Mouse (Mus musculus) hindbrain, embryonic 15.5 days (tissue): ENCODE results near the gene Ppbp. TPM values are rescaled to one million over a fixed set of nuclear protein-coding genes. Genes with fewer than 3 reads are reported as not detected.

Experiments
- ATAC-seq: fragments of 200-750 bp; cut with Nextera tagmentation; 2 replicates; pipeline ENCODE4 v1.8.0; 2017; ENCODE audit warnings: low read depth, moderate number of reproducible peaks, moderate TSS enrichment; ENCODE audit not compliant: low FRiP score
- H3K27ac ChIP-seq: fragments of 300-500 bp; sonication (generic); replicated peaks from 2 replicates; pipeline ENCODE4 v1.5.1; 2015; ENCODE audit warnings: mild to moderate bottlenecking, inconsistent platforms
- H3K27me3 ChIP-seq: fragments of 300-500 bp; sonication (generic); 2 replicates; pipeline ENCODE4 v1.6.1; 2015; ENCODE audit warnings: control low read depth, inconsistent platforms
- H3K36me3 ChIP-seq: fragments of 300-500 bp; sonication (generic); 2 replicates; pipeline ENCODE4 v1.6.1; 2015; ENCODE audit warnings: control low read depth, inconsistent platforms
- H3K4me1 ChIP-seq: fragments of 300-500 bp; sonication (generic); replicated peaks from 2 replicates; pipeline ENCODE4 v1.6.1; 2015; ENCODE audit warnings: control low read depth, inconsistent platforms
- H3K4me2 ChIP-seq: fragments of 300-500 bp; sonication (generic); 2 replicates; pipeline ENCODE4 v1.6.1; 2015; ENCODE audit warnings: moderate library complexity, mild to moderate bottlenecking, inconsistent platforms
- H3K4me3 ChIP-seq: fragments of 300-500 bp; sonication (generic); 2 replicates; pipeline ENCODE4 v1.5.1; 2015; ENCODE audit warnings: mild to moderate bottlenecking, inconsistent platforms
- H3K9ac ChIP-seq: fragments of 300-500 bp; sonication (generic); 2 replicates; pipeline ENCODE4 v1.6.1; 2015; ENCODE audit warnings: inconsistent platforms
- H3K9me3 ChIP-seq: fragments of 300-500 bp; sonication (generic); 2 replicates; pipeline ENCODE4 v1.6.1; 2016; ENCODE audit warnings: control low read depth, inconsistent platforms
- WGBS: fragments of 180-500 bp; shearing (Covaris S2); methylation state at CpG from one replicate; pipeline ENCODE4 v1.1.7; 2015; 5-methylcytosine and 5-hydroxymethylcytosine counted together
- polyA plus RNA-seq: library from polyadenylated mRNA; unstranded; fragments of >200 nt; fragmentation: Nextera tagmentation; extraction: Ambion mirVana; gene quantifications from 2 replicates; pipeline ENCODE4 v1.2.1, GENCODE M21; 2015

The Ppbp gene
- 1.4 and 1.9 TPM in 2 replicates for polyA plus RNA-seq

- 68% methylated on average over 3 of the region's 3 CpGs for WGBS
- no peaks in the 10 kb centered on the region for H3K4me1 ChIP-seq
- no peak within 1 kb of the TSS for H3K4me2 ChIP-seq
These were observed at the start of gene Ppbp for GRCm38 (mm10) chr5:90768218-90768617. Ppbp (plus strand) TSS chr5:90768518.

GRCm38 (mm10) chr5:90722656-90723055 lies 45.7 kb upstream of the Ppbp start:
- Histone ChIP-seq H3K36me3 (no peaks in the 10 kb centered on the region), H3K4me1 (no peaks in the 10 kb centered on the region), H3K4me3 (no peak overlapping the region), H3K27me3 (no peaks in the 10 kb centered on the region), H3K9ac (no peak overlapping the region), H3K4me2 (no peak overlapping the region), H3K27ac (no peak overlapping the region), H3K9me3 (no peaks in the 10 kb centered on the region)
- no peak for ATAC-seq
- 91% methylated on average over 3 of the region's 3 CpGs for WGBS

More at GRCm38 (mm10) chr5:90768218-90768617, at the start of gene Ppbp:
- no peak for ATAC-seq
- no peaks in the 10 kb centered on the region for H3K27me3 ChIP-seq
- no peak within 1 kb of the TSS for H3K4me3 ChIP-seq
- no peak within 1 kb of the TSS for H3K27ac ChIP-seq
- H3K9ac ChIP-seq = no peak within 1 kb of the TSS
- H3K9me3 ChIP-seq = no peaks in the 10 kb centered on the region
- H3K36me3 ChIP-seq = no peaks in the 10 kb centered on the region

GRCm38 (mm10) chr5:90728254-90728653 lies 40.1 kb upstream of the Ppbp start:
- Histone ChIP-seq H3K36me3 (no peaks in the 10 kb centered on the region), H3K27ac (no peak overlapping the region), H3K4me3 (no peak overlapping the region), H3K27me3 (no peaks in the 10 kb centered on the region), H3K4me2 (no peak overlapping the region), H3K9ac (no peak overlapping the region), H3K4me1 (no peaks in the 10 kb centered on the region), H3K9me3 (no peaks in the 10 kb centered on the region)
- ATAC-seq = no peak
- WGBS = 75% methylated on average over 3 of the region's 3 CpGs

- Histone ChIP-seq H3K4me1 (no peaks in the 10 kb centered on the region), H3K4me3 (no peak overlapping the region), H3K27ac (no peak overlapping the region), H3K9me3 (no peaks in the 10 kb centered on the region), H3K36me3 (no peaks in the 10 kb centered on the region), H3K9ac (no peak overlapping the region), H3K4me2 (no peak overlapping the region), H3K27me3 (no peaks in the 10 kb centered on the region)
- no peak for ATAC-seq
- WGBS = 72% methylated on average over 4 of the region's 4 CpGs
These were observed 36.8 kb upstream of the Ppbp start for GRCm38 (mm10) chr5:90731480-90731879.

- no peaks in the 10 kb centered on the region for H3K27me3 ChIP-seq
- no peak overlapping the region for H3K4me2 ChIP-seq
- no peaks in the 10 kb centered on the region for H3K9me3 ChIP-seq
- no peaks in the 10 kb centered on the region for H3K36me3 ChIP-seq
- no peak overlapping the region for H3K27ac ChIP-seq
- no peak overlapping the region for H3K9ac ChIP-seq
- no peak for ATAC-seq
- no peaks in the 10 kb centered on the region for H3K4me1 ChIP-seq
- no peak overlapping the region for H3K4me3 ChIP-seq
- WGBS = 77% methylated on average over 4 of the region's 4 CpGs
These were observed 26.3 kb upstream of the Ppbp start for GRCm38 (mm10) chr5:90742029-90742428.

- H3K27me3 ChIP-seq = peaks cover 5% of the 10 kb centered on the region
- 95% methylated on average over 1 of the region's 1 CpGs for WGBS
- H3K4me1 ChIP-seq = peaks cover 10% of the 10 kb centered on the region
These were observed 14.4 kb upstream of the Ppbp start for GRCm38 (mm10) chr5:90753934-90754333.

GRCm38 (mm10) chr5:90758020-90758605 lies 10.2 kb upstream of the Ppbp start:
- Histone ChIP-seq H3K4me1 (peaks cover 14% of the 10 kb centered on the region), H3K27ac (no peak overlapping the region), H3K27me3 (peaks cover 7% of the 10 kb centered on the region), H3K9me3 (no peaks in the 10 kb centered on the region), H3K36me3 (no peaks in the 10 kb centered on the region), H3K4me2 (0 out of 2 replicates have a peak overlapping the region, but pooled peaks have one; percentile 3), H3K4me3 (no peak overlapping the region), H3K9ac (no peak overlapping the region)
- 44% methylated on average over 5 of the region's 5 CpGs for WGBS
- no peak for ATAC-seq

More at GRCm38 (mm10) chr5:90753934-90754333, 14.4 kb upstream of the Ppbp start:
- Histone ChIP-seq H3K9ac (no peak overlapping the region), H3K4me3 (no peak overlapping the region), H3K9me3 (no peaks in the 10 kb centered on the region), H3K4me2 (no peak overlapping the region), H3K36me3 (no peaks in the 10 kb centered on the region), H3K27ac (no peak overlapping the region)
- ATAC-seq = no peak

GRCm38 (mm10) chr5:90759077-90760065 lies 8.9 kb upstream of the Ppbp start, which contains the start of gene Cxcl5:
Cxcl5 (plus strand) TSS chr5:90759360.
- Histone ChIP-seq H3K9ac (peak within 1 kb of the TSS; percentile 68), H3K27ac (no peak within 1 kb of the TSS), H3K4me3 (peak within 1 kb of the TSS; percentile 54), H3K27me3 (peaks cover 7% of the 10 kb centered on the region), H3K4me2 (peak within 1 kb of the TSS; percentile 83), H3K9me3 (no peaks in the 10 kb centered on the region), H3K4me1 (peaks cover 14% of the 10 kb centered on the region), H3K36me3 (no peaks in the 10 kb centered on the region)
- peak; percentile 87 for ATAC-seq
- 3% methylated on average over 32 of the region's 32 CpGs for WGBS

GRCm38 (mm10) chr5:90760303-90760702 lies 8.0 kb upstream of the Ppbp start:
- H3K4me1 ChIP-seq = peaks cover 14% of the 10 kb centered on the region
- no peaks in the 10 kb centered on the region for H3K9me3 ChIP-seq
- no peaks in the 10 kb centered on the region for H3K36me3 ChIP-seq
- no peak overlapping the region for H3K9ac ChIP-seq
- H3K27ac ChIP-seq = no peak overlapping the region
- no peak overlapping the region for H3K4me2 ChIP-seq
- no peak overlapping the region for H3K4me3 ChIP-seq
- H3K27me3 ChIP-seq = peaks cover 7% of the 10 kb centered on the region
- 46% methylated on average over 4 of the region's 4 CpGs for WGBS
- no peak for ATAC-seq

GRCm38 (mm10) chr5:90760844-90761243 lies 7.5 kb upstream of the Ppbp start:
- Histone ChIP-seq H3K27me3 (peaks cover 7% of the 10 kb centered on the region), H3K9ac (no peak overlapping the region), H3K4me2 (no peak overlapping the region), H3K36me3 (no peaks in the 10 kb centered on the region), H3K4me1 (peaks cover 14% of the 10 kb centered on the region), H3K27ac (no peak overlapping the region), H3K4me3 (no peak overlapping the region), H3K9me3 (no peaks in the 10 kb centered on the region)
- ATAC-seq = no peak
- 97% methylated on average over 2 of the region's 2 CpGs for WGBS

- 92% methylated on average over 3 of the region's 3 CpGs for WGBS
- Histone ChIP-seq H3K36me3 (no peaks in the 10 kb centered on the region), H3K27me3 (peaks cover 7% of the 10 kb centered on the region), H3K4me1 (peaks cover 14% of the 10 kb centered on the region), H3K4me3 (no peak overlapping the region), H3K9me3 (no peaks in the 10 kb centered on the region), H3K4me2 (no peak overlapping the region), H3K9ac (no peak overlapping the region), H3K27ac (no peak overlapping the region)
- ATAC-seq = no peak
These were observed 6.5 kb upstream of the Ppbp start for GRCm38 (mm10) chr5:90761834-90762233.
